Mouse (Mus musculus) small intestine, adult 2 months (tissue): ENCODE data around the gene Pi16.

Experiments
- CTCF ChIP-seq: fragments of 200-500 bp; IDR thresholded peaks from 2 replicates; pipeline ENCODE4 v1.5.1; 2012; ENCODE audit warnings: low read depth, mild to moderate bottlenecking, control low read depth, inconsistent platforms, low read length, moderate library complexity, mixed read lengths; ENCODE audit not compliant: insufficient replicate concordance, insufficient read length; ENCODE audit errors: extremely low read depth
- POLR2A ChIP-seq: fragments of 200-500 bp; IDR thresholded peaks from 2 replicates; pipeline ENCODE4 v1.6.1; 2012; ENCODE audit warnings: low read depth, mild to moderate bottlenecking, control low read depth, inconsistent platforms, low read length, moderate library complexity

DNA sequence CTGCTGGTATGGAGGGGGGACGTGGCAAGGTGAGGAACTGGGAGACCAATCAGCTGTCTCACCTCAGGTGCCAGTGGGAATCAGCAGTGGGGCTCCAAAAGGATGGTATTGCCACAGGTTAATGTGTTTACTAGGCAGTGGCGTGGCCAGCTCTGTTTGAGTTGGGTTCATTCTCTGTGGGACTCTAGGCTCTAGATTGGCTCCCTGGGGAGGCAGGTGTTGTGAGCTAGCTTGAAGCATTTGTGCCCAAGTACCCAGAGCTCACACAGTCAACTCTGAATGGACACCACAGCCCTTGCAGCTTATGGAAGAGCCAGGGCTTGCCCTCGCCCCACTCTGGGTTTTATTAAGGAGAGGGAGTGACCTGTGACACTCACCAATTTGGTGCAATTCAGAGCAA, 13.6 kb upstream of the Pi16 start:
- TF ChIP-seq POLR2A = no peak
- TF ChIP-seq CTCF = no peak
